Mouse (Mus musculus): Measurements from ENCODE around the gene Phf13. TPM values are rescaled to one million over a fixed set of nuclear protein-coding genes. Genes with fewer than 3 reads are reported as not detected.

Phf13 gene
- polyA plus RNA-seq (2014; fragmentation: Illumina TruSeq; extraction: RNeasy Lipid Tissue Mini Kit (QIAGEN cat#74804); ENCODE audit: low read depth, low replicate concordance): 11.3 TPM

GRCm38 (mm10) chr4:151996173-151996950 lies at the start of gene Phf13:
TSS of gene Phf13 (minus strand) at chr4:151996258.

GRCm38 (mm10) chr4:152038985-152039830 lies 43.1 kb upstream of the Phf13 start, which contains the start of gene Nol9:
TSS of gene Nol9 (plus strand) at chr4:152039321.

GRCm38 (mm10) chr4:152038225-152038984 lies 42.3 kb upstream of the Phf13 start, which contains the start of gene Tas1r1:
TSS of gene Tas1r1 (minus strand) at chr4:152038568.

GRCm38 (mm10) chr4:152027524-152027923 lies 31.5 kb upstream of the Phf13 start, which contains the start of gene Zbtb48:
TSS of gene Zbtb48 (minus strand) at chr4:152027671.

GRCm38 (mm10) chr4:152008622-152009075 lies 12.6 kb upstream of the Phf13 start, which contains the start of gene Klhl21:
TSS of gene Klhl21 (plus strand) at chr4:152008803.

GRCm38 (mm10) chr4:151988342-151989109 lies 7.5 kb downstream of the Phf13 start, which contains the start of gene Thap3:
TSS of gene Thap3 (minus strand) at chr4:151988997.

Other genes with a start within 250 kb of the Phf13 start
- 35.4 TPM for gene Camta1, start 134.4 kb downstream of the Phf13 start, polyA plus RNA-seq (2014; fragmentation: Illumina TruSeq; extraction: RNeasy Lipid Tissue Mini Kit (QIAGEN cat#74804); ENCODE audit: low read depth, low replicate concordance)
- 58.1 TPM for gene Dnajc11, start 62.6 kb downstream of the Phf13 start, polyA plus RNA-seq (2014; fragmentation: Illumina TruSeq; extraction: RNeasy Lipid Tissue Mini Kit (QIAGEN cat#74804); ENCODE audit: low read depth, low replicate concordance)
- gene Thap3, start 7.3 kb downstream of the Phf13 start, polyA plus RNA-seq (2014; fragmentation: Illumina TruSeq; extraction: RNeasy Lipid Tissue Mini Kit (QIAGEN cat#74804); ENCODE audit: low read depth, low replicate concordance): not detected
- gene Klhl21, start 12.5 kb upstream of the Phf13 start, polyA plus RNA-seq (2014; fragmentation: Illumina TruSeq; extraction: RNeasy Lipid Tissue Mini Kit (QIAGEN cat#74804); ENCODE audit: low read depth, low replicate concordance): 3.7 TPM
- 1.7 TPM for gene Zbtb48, start 31.4 kb upstream of the Phf13 start, polyA plus RNA-seq (2014; fragmentation: Illumina TruSeq; extraction: RNeasy Lipid Tissue Mini Kit (QIAGEN cat#74804); ENCODE audit: low read depth, low replicate concordance)
- not detected for gene Tas1r1, start 42.3 kb upstream of the Phf13 start, polyA plus RNA-seq (2014; fragmentation: Illumina TruSeq; extraction: RNeasy Lipid Tissue Mini Kit (QIAGEN cat#74804); ENCODE audit: low read depth, low replicate concordance)
- gene Nol9, start 43.1 kb upstream of the Phf13 start, polyA plus RNA-seq (2014; fragmentation: Illumina TruSeq; extraction: RNeasy Lipid Tissue Mini Kit (QIAGEN cat#74804); ENCODE audit: low read depth, low replicate concordance): 22.7 TPM
- gene Plekhg5, start 76.2 kb upstream of the Phf13 start, polyA plus RNA-seq (2014; fragmentation: Illumina TruSeq; extraction: RNeasy Lipid Tissue Mini Kit (QIAGEN cat#74804); ENCODE audit: low read depth, low replicate concordance): not detected
- not detected for gene Tnfrsf25, start 119.7 kb upstream of the Phf13 start, polyA plus RNA-seq (2014; fragmentation: Illumina TruSeq; extraction: RNeasy Lipid Tissue Mini Kit (QIAGEN cat#74804); ENCODE audit: low read depth, low replicate concordance)
- not detected for gene Espn, start 156.1 kb upstream of the Phf13 start, polyA plus RNA-seq (2014; fragmentation: Illumina TruSeq; extraction: RNeasy Lipid Tissue Mini Kit (QIAGEN cat#74804); ENCODE audit: low read depth, low replicate concordance)
- gene Hes2, start 162.6 kb upstream of the Phf13 start, polyA plus RNA-seq (2014; fragmentation: Illumina TruSeq; extraction: RNeasy Lipid Tissue Mini Kit (QIAGEN cat#74804); ENCODE audit: low read depth, low replicate concordance): not detected
- 1.2 TPM for gene Acot7, start 181.9 kb upstream of the Phf13 start, polyA plus RNA-seq (2014; fragmentation: Illumina TruSeq; extraction: RNeasy Lipid Tissue Mini Kit (QIAGEN cat#74804); ENCODE audit: low read depth, low replicate concordance)

Data from adrenal gland, adult 10 weeks (tissue).